Mouse (Mus musculus) CH12.LX (cell line): ENCODE results near the gene Sap25. TPM values are rescaled to one million over a fixed set of nuclear protein-coding genes. Genes with fewer than 3 reads are reported as not detected.

ENCODE experiments used
- DNase-seq: peaks from one replicate; pipeline ENCODE4 v3.0.0-alpha.2; 2013; ENCODE audit errors: extremely low read depth
- H3K27ac ChIP-seq: 2 replicates; pipeline ENCODE4 v1.5.1; 2012; ENCODE audit warnings: low read depth, mild to moderate bottlenecking, control low read depth, moderate library complexity; ENCODE audit not compliant: insufficient read depth
- H3K27me3 ChIP-seq: replicated peaks from 2 replicates; pipeline ENCODE3; 2012; ENCODE audit warnings: inconsistent platforms
- H3K36me3 ChIP-seq, 2 experiments: replicated peaks in 1 of 2; 2 replicates each; pipeline versions ENCODE3 to v1.6.1; 2012; ENCODE audit warnings: inconsistent platforms in 1 of 2, low read length in 1 of 2, mild to moderate bottlenecking in 1 of 2, mixed read lengths in 1 of 2, moderate library complexity in 1 of 2; ENCODE audit not compliant: control insufficient read depth in 1 of 2, insufficient read depth in 1 of 2
- H3K4me1 ChIP-seq, 2 experiments: 2 replicates each; pipeline ENCODE4 v1.6.1; 2012; ENCODE audit warnings: inconsistent platforms in 1 of 2, moderate library complexity in 1 of 2; ENCODE audit not compliant: insufficient read depth in 2 of 2, control insufficient read depth in 1 of 2
- H3K4me2 ChIP-seq: 2 replicates; pipeline ENCODE4 v1.6.1; 2012; ENCODE audit warnings: low read depth, mild to moderate bottlenecking, control low read depth; ENCODE audit not compliant: poor library complexity, insufficient read depth, severe bottlenecking
- H3K4me3 ChIP-seq, 3 experiments: fragments of 150-350 bp in 1 of 3; sonication (generic) in 1 of 3; replicated peaks in 1 of 3; 2 replicates each; pipeline versions ENCODE3 to v1.5.1; 2011 to 2012; ENCODE audit warnings: low read depth in 2 of 3, low read length in 2 of 3, mild to moderate bottlenecking in 2 of 3, moderate library complexity in 2 of 3, control low read depth in 1 of 3, improper control_type of control experiment in 1 of 3, inconsistent platforms in 1 of 3, mixed read lengths in 1 of 3; ENCODE audit not compliant: poor library complexity in 1 of 3
- H3K79me2 ChIP-seq: replicated peaks from 2 replicates; pipeline ENCODE4 v1.6.1; 2012; ENCODE audit warnings: mild to moderate bottlenecking, moderate library complexity; ENCODE audit not compliant: control insufficient read depth, poor library complexity, insufficient read depth, severe bottlenecking; ENCODE audit errors: extremely low read depth
- H3K9ac ChIP-seq: 2 replicates; pipeline ENCODE4 v1.6.1; 2012; ENCODE audit warnings: low read depth, mild to moderate bottlenecking, control low read depth, moderate library complexity; ENCODE audit not compliant: insufficient read depth
- H3K9me3 ChIP-seq: replicated peaks from 2 replicates; pipeline ENCODE3; 2012; ENCODE audit warnings: low read length, inconsistent platforms, mixed read lengths
- CHD1 ChIP-seq: IDR thresholded peaks from 2 replicates; pipeline ENCODE4 v1.6.1; 2012; ENCODE audit warnings: low read depth, low read length, improper control_type of control experiment, inconsistent platforms
- CHD2 ChIP-seq: IDR thresholded peaks from 2 replicates; pipeline ENCODE4 v1.6.1; 2011; ENCODE audit warnings: low read length, improper control_type of control experiment
- CTCF ChIP-seq, 2 experiments: IDR thresholded peaks in 1 of 2; conservative IDR thresholded peaks in 1 of 2; 2 replicates each; pipeline ENCODE4 v1.5.1; 2011 to 2012; ENCODE audit warnings: low read depth in 2 of 2, low read length in 2 of 2, improper control_type of control experiment in 1 of 2, inconsistent platforms in 1 of 2, mild to moderate bottlenecking in 1 of 2, moderate library complexity in 1 of 2
- E2F4 ChIP-seq: IDR thresholded peaks from 2 replicates; pipeline ENCODE4 v1.6.1; 2011; ENCODE audit warnings: low read depth, low read length, improper control_type of control experiment; ENCODE audit not compliant: insufficient replicate concordance
- ELF1 ChIP-seq: IDR thresholded peaks from 2 replicates; pipeline ENCODE4 v1.6.1; 2014; ENCODE audit warnings: low read depth, mild to moderate bottlenecking, inconsistent platforms, low read length, improper control_type of control experiment
- EP300 ChIP-seq: IDR thresholded peaks from 2 replicates; pipeline ENCODE4 v1.6.1; 2011; ENCODE audit warnings: low read length, improper control_type of control experiment
- ETS1 ChIP-seq: conservative IDR thresholded peaks from 2 replicates; pipeline ENCODE4 v1.6.1; 2012; ENCODE audit warnings: low read depth, mild to moderate bottlenecking, inconsistent platforms, low read length, improper control_type of control experiment, moderate library complexity
- GABPA ChIP-seq: IDR thresholded peaks from 2 replicates; pipeline ENCODE4 v1.6.1; 2012; ENCODE audit warnings: low read depth, low read length, improper control_type of control experiment, inconsistent platforms; ENCODE audit not compliant: insufficient replicate concordance
- HCFC1 ChIP-seq: IDR thresholded peaks from 2 replicates; pipeline ENCODE4 v1.6.1; 2012; ENCODE audit warnings: low read depth, mild to moderate bottlenecking, inconsistent platforms, low read length, improper control_type of control experiment
- IRF4 ChIP-seq: IDR thresholded peaks from 2 replicates; pipeline ENCODE4 v1.6.1; 2014; ENCODE audit warnings: low read depth, mild to moderate bottlenecking, inconsistent platforms, low read length, improper control_type of control experiment
- JUN ChIP-seq: IDR thresholded peaks from 2 replicates; pipeline ENCODE4 v1.6.1; 2011; ENCODE audit warnings: low read depth, mild to moderate bottlenecking, low read length, improper control_type of control experiment, moderate library complexity; ENCODE audit not compliant: insufficient read depth
- JUND ChIP-seq: conservative IDR thresholded peaks from 2 replicates; pipeline ENCODE4 v1.6.1; 2011; ENCODE audit warnings: low read depth, low read length, improper control_type of control experiment
- KAT2A ChIP-seq: IDR thresholded peaks from 2 replicates; pipeline ENCODE4 v1.6.1; 2012; ENCODE audit warnings: low read length, improper control_type of control experiment, inconsistent platforms; ENCODE audit not compliant: insufficient replicate concordance
- MAFK ChIP-seq: IDR thresholded peaks from 2 replicates; pipeline ENCODE4 v1.6.1; 2011; ENCODE audit warnings: low read length, improper control_type of control experiment; ENCODE audit not compliant: insufficient replicate concordance
- MAX ChIP-seq: IDR thresholded peaks from 2 replicates; pipeline ENCODE4 v1.6.1; 2011; ENCODE audit warnings: low read length, improper control_type of control experiment
- MAZ ChIP-seq: IDR thresholded peaks from 2 replicates; pipeline ENCODE4 v1.6.1; 2012; ENCODE audit warnings: low read depth, mild to moderate bottlenecking, inconsistent platforms, low read length, improper control_type of control experiment, moderate library complexity
- MEF2A ChIP-seq: IDR thresholded peaks from 2 replicates; pipeline ENCODE4 v1.6.1; 2014; ENCODE audit warnings: low read depth, mild to moderate bottlenecking, inconsistent platforms, low read length, improper control_type of control experiment, borderline replicate concordance
- MXI1 ChIP-seq: IDR thresholded peaks from 2 replicates; pipeline ENCODE4 v1.6.1; 2011; ENCODE audit warnings: mild to moderate bottlenecking, low read depth, low read length, improper control_type of control experiment
- MYC ChIP-seq: IDR thresholded peaks from 2 replicates; pipeline ENCODE4 v1.6.1; 2011; ENCODE audit warnings: low read depth, mild to moderate bottlenecking, improper control_type of control experiment, low read length
- NELFE ChIP-seq: IDR thresholded peaks from 2 replicates; pipeline ENCODE4 v1.6.1; 2011; ENCODE audit warnings: low read depth, low read length, improper control_type of control experiment
- NRF1 ChIP-seq: IDR thresholded peaks from 2 replicates; pipeline ENCODE4 v1.6.1; 2014; ENCODE audit warnings: low read depth, mild to moderate bottlenecking, inconsistent platforms, low read length, improper control_type of control experiment, moderate library complexity
- PAX5 ChIP-seq: IDR thresholded peaks from 2 replicates; pipeline ENCODE4 v1.6.1; 2012; ENCODE audit warnings: low read length, inconsistent platforms, mixed read lengths
- POLR2A ChIP-seq: IDR thresholded peaks from 2 replicates; pipeline ENCODE4 v1.6.1; 2011; ENCODE audit warnings: low read depth, mild to moderate bottlenecking, improper control_type of control experiment, low read length
- POLR2AphosphoS2 ChIP-seq: IDR thresholded peaks from 2 replicates; pipeline ENCODE4 v1.6.1; 2011; ENCODE audit warnings: low read depth, low read length, improper control_type of control experiment
- RAD21 ChIP-seq: IDR thresholded peaks from 2 replicates; pipeline ENCODE4 v1.6.1; 2011; ENCODE audit warnings: low read depth, mild to moderate bottlenecking, low read length, improper control_type of control experiment, moderate library complexity
- RCOR1 ChIP-seq: conservative IDR thresholded peaks from 2 replicates; pipeline ENCODE4 v1.6.1; 2012; ENCODE audit warnings: low read depth, mild to moderate bottlenecking, inconsistent platforms, low read length, improper control_type of control experiment
- SIN3A ChIP-seq: IDR thresholded peaks from 2 replicates; pipeline ENCODE4 v1.6.1; 2012; ENCODE audit warnings: low read length, improper control_type of control experiment, inconsistent platforms
- SMC3 ChIP-seq: IDR thresholded peaks from 2 replicates; pipeline ENCODE4 v1.6.1; 2011; ENCODE audit warnings: low read depth, low read length, improper control_type of control experiment
- TBP ChIP-seq: conservative IDR thresholded peaks from 2 replicates; pipeline ENCODE4 v1.6.1; 2011; ENCODE audit warnings: low read depth, low read length, improper control_type of control experiment
- TCF12 ChIP-seq: IDR thresholded peaks from 2 replicates; pipeline ENCODE4 v1.6.1; 2014; ENCODE audit warnings: low read depth, mild to moderate bottlenecking, inconsistent platforms, low read length, improper control_type of control experiment
- UBTF ChIP-seq: IDR thresholded peaks from 2 replicates; pipeline ENCODE4 v1.6.1; 2012; ENCODE audit warnings: low read depth, mild to moderate bottlenecking, inconsistent platforms, low read length, improper control_type of control experiment, moderate library complexity
- USF1 ChIP-seq: IDR thresholded peaks from 2 replicates; pipeline ENCODE4 v1.6.1; 2014; ENCODE audit warnings: low read depth, mild to moderate bottlenecking, inconsistent platforms, low read length, improper control_type of control experiment
- USF2 ChIP-seq: conservative IDR thresholded peaks from 2 replicates; pipeline ENCODE4 v1.6.1; 2011; ENCODE audit warnings: low read depth, low read length, improper control_type of control experiment
- ZC3H11A ChIP-seq: IDR thresholded peaks from 2 replicates; pipeline ENCODE4 v1.6.1; 2012; ENCODE audit warnings: low read depth, mild to moderate bottlenecking, inconsistent platforms, low read length, improper control_type of control experiment
- ZKSCAN1 ChIP-seq: IDR thresholded peaks from 2 replicates; pipeline ENCODE4 v1.6.1; 2012; ENCODE audit warnings: low read depth, inconsistent platforms, low read length, improper control_type of control experiment, borderline replicate concordance
- ZMIZ1 ChIP-seq: IDR thresholded peaks from 2 replicates; pipeline ENCODE4 v1.6.1; 2012; ENCODE audit warnings: low read depth, mild to moderate bottlenecking, inconsistent platforms, low read length, improper control_type of control experiment
- ZNF384 ChIP-seq: IDR thresholded peaks from 2 replicates; pipeline ENCODE4 v1.6.1; 2012; ENCODE audit warnings: low read depth, low read length, improper control_type of control experiment, inconsistent platforms
- dilution Hi-C: fragments of 300-500 bp; cut with MboI; formaldehyde crosslinking; loops from 2 replicates; pipeline ENCODE4 v1.14.3; 2020; ENCODE audit warnings: low sequenced_read_pairs; ENCODE audit not compliant: extremely low pct_unique_long_range_greater_than_20kb, extremely low pct_ligation_motif_present
- in situ Hi-C: fragments of 300-500 bp; cut with MboI; formaldehyde crosslinking; loops from 3 replicates; pipeline ENCODE4 v1.14.3; 2019; ENCODE audit warnings: low sequenced_read_pairs, low pct_ligation_motif_present, low pct_unique_long_range_greater_than_20kb, mixed read lengths
- polyA plus RNA-seq: library from polyadenylated mRNA; unstranded; fragments of >175 nt; gene quantifications from 2 replicates; pipeline ENCODE4 v1.2.1, GENCODE M21; 2012; ENCODE audit warnings: low read depth; ENCODE audit not compliant: insufficient read length
- total RNA-seq, 2 experiments: library from RNA; depleted of rRNA; stranded (reverse); fragments of 300-350 nt in 1 of 2; fragments of >200 nt in 1 of 2; gene quantifications; 2 replicates each; pipeline ENCODE4 v1.2.3; 2012 to 2014

Gene Sap25
- total and polyA plus RNA-seq, 3 experiments = 2.1 to 16.6 (median 2.4) TPM

DNA sequence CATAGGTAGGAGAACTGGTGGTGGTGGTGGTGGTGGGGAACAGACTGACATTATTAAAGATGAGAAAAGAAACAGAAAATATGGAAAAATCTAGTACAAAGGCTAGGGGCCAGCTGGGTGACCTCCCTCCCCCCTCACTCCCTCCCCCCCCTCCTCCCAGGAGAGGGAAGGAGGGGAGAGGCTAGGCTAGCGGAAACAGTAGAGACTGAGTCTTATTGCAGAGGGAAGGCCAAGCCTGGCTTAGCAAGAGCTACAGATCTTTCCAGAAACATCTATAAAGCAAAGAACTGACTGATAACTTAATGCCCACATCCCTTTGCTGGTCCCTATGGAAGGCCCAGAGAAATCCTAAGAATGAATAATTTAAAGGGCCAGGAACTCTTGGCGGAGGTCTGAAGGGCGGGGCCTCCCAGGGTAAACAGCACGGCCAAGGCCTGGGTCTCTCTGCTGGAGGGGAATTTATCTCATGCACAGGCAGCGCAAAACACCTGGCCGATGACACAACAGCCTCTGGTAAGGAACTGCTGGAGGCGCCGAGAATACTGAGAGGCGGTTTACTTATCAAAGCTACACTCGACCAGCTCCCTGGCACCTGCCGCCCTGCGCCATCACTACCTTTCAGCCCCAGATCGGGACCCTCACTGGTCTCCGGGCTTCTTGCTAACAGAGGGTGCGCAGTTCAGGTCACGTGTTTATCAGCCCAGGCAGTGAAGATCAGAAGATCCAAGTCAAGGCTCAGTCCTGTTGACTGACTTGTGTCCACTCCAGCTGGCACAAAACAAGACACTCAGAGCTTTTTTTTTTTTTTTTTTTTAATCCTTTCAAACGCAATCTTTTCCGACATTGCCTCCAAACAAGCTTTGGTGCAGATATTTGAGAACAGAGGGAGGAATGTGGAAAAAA lies 8.8 kb downstream of the Sap25 start:
- Histone ChIP-seq H3K4me1 (peaks cover 8 to 58% of the 10 kb centered on the region in 2 experiments), H3K36me3 (peaks cover 5 to 40% of the 10 kb centered on the region in 2 experiments), H3K4me3 (peak overlapping the region in 2 of 3 experiments; percentile 1 to 13), H3K27me3 (no peaks in the 10 kb centered on the region), H3K27ac (peak overlapping the region; percentile 29), H3K9ac (peak overlapping the region; percentile 20; the same call in 1 of the 2 replicates), H3K9me3 (no peaks in the 10 kb centered on the region), H3K4me2 (peak overlapping the region; percentile 54), H3K79me2 (no peaks in the 10 kb centered on the region)
- peak; percentile 75 for DNase-seq
- dilution Hi-C loops (no loop called here), in situ Hi-C loops (loop anchor here (5.0 kb wide), 1 partner anchor 112 kb away; no protein-coding TSS in a partner anchor)
- TF ChIP-seq HCFC1 = no peak
- TF ChIP-seq ZNF384 = peak; percentile 72
- TF ChIP-seq SMC3 = no peak
- no peak for TF ChIP-seq ZMIZ1
- TF ChIP-seq RCOR1 = no peak
- TF ChIP-seq CHD2 = peak; percentile 30; the same call in 1 of the 2 replicates
- no peak for TF ChIP-seq ZC3H11A
- no peak for TF ChIP-seq MEF2A
- no peak for TF ChIP-seq IRF4
- TF ChIP-seq USF1 = peak; percentile 50
- no peak; the same call in 1 of the 2 replicates for TF ChIP-seq NRF1
- TF ChIP-seq POLR2A = 0 out of 2 replicates have a peak, but pooled peaks have one; percentile 26
- no peak for TF ChIP-seq GABPA
- TF ChIP-seq RAD21 = no peak
- no peak for TF ChIP-seq KAT2A
- TF ChIP-seq MYC = no peak
- TF ChIP-seq SIN3A = no peak
- no peak; the same call in 1 of the 2 replicates for TF ChIP-seq USF2
- TF ChIP-seq MAFK = no peak
- no peak for TF ChIP-seq E2F4
- TF ChIP-seq MXI1 = peak; percentile 40; the same call in 1 of the 2 replicates
- no peak for TF ChIP-seq EP300
- 0 out of 2 replicates have a peak, but pooled peaks have one; percentile 22 for TF ChIP-seq TBP
- no peak for TF ChIP-seq CTCF (conservative IDR thresholded peaks at IDR 0.05 in 1 of 2, IDR thresholded peaks at IDR 0.05 in 1 of 2; ENCODE audit: low read depth in 2 of 2, low read length in 2 of 2)
- TF ChIP-seq POLR2AphosphoS2 = no peak
- TF ChIP-seq JUN = no peak
- 0 out of 2 replicates have a peak, but pooled peaks have one; percentile 31 for TF ChIP-seq ELF1
- TF ChIP-seq MAX = 0 out of 2 replicates have a peak, but pooled peaks have one; percentile 17
- TF ChIP-seq JUND = no peak
- TF ChIP-seq UBTF = no peak
- no peak for TF ChIP-seq NELFE
- no peak for TF ChIP-seq CHD1
- 0 out of 2 replicates have a peak, but pooled peaks have one; percentile 67 for TF ChIP-seq MAZ
- TF ChIP-seq ETS1 = peak; percentile 49; the same call in 1 of the 2 replicates
- no peak for TF ChIP-seq ZKSCAN1
- TF ChIP-seq TCF12 = peak; percentile 47; the same call in 1 of the 2 replicates
- no peak for TF ChIP-seq PAX5
